Mouse (Mus musculus): ENCODE results near the gene Slc27a2. TPM values are rescaled to one million over a fixed set of nuclear protein-coding genes. Genes with fewer than 3 reads are reported as not detected.
"Not testable (repeated sequence)": the region's sequence is repeated elsewhere in the genome, so short reads cannot be mapped to it uniquely, and the experiment has no call there.

Slc27a2 gene
- polyA plus RNA-seq, 1 experiment = not detected

DNA sequence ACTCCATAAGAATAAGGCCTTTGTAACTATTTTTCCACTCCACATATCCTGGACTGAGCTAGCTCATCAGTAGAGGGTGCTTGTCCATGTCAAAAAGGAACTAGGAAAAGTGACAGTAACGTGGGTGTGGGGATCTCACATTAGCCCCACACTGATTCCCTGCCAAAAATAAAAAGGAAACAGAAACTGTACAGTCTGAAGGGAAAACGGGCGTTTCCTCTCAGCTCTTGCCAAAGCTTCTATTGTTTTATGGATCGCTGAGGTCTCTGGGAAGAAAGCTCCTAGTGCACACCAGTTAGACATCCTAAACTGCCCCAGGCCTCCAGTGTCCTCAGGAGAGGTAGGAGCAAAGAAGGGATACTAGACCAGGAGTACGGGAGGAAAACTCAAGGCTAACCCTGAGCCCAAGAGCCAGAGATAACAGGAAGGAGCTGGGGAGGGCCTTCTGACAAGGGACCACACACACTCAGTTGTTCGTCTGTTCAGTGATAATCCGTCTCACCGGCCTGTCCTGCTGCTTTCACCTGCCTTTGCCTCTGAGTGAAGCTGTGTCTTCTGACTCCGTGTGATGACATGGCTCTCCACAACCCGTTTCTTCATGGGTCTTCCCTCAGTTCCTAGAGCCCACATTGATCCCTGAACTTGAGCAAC, 55.5 kb downstream of the Slc27a2 start:
- TF ChIP-seq POLR2A (IDR thresholded peaks at IDR 0.05; ENCODE audit: insufficient read depth, low read depth, low read length) (no peak), CTCF (IDR thresholded peaks at IDR 0.05; ENCODE audit: insufficient read depth, low read depth, low read length) (no peak)
- H3K4me1 ChIP-seq (ENCODE audit: control insufficient read depth, insufficient read depth, low read length) = peaks cover 11% of the 10 kb centered on the region
- WGBS = 62% methylated on average over 10 of the region's 10 CpGs

DNA sequence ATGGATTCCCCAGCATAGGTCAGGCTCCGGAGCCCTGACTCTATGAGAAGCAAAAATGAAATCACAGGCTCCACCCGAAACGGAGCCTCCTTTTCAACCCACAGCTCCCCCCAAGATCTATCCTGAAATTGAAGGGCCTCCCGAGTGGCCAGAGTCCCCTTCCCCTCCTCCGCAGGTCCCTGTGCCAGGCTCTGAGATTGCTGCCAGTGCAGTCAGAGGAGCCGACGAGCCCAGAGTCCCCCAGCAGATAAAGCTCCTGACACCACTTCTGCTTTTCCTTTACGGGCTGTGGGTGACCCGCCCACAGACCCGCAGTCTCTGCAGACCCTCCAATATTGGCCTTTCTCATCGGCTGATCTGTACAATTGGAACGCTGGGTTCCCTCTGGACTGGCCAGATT, 57.4 kb downstream of the Slc27a2 start:
- not testable (repeated sequence) for H3K4me3 ChIP-seq (ENCODE audit: insufficient read depth, low read depth, low read length); H3K27ac ChIP-seq (ENCODE audit: insufficient read depth, low read depth, low read length)
- WGBS = 83% methylated on average over 12 of the region's 12 CpGs
- peaks cover 11% of the 10 kb centered on the region for H3K4me1 ChIP-seq (ENCODE audit: control insufficient read depth, insufficient read depth, low read length)

More for the DNA sequence above, 55.5 kb downstream of the Slc27a2 start:
- Histone ChIP-seq H3K27ac (ENCODE audit: insufficient read depth, low read depth, low read length) (no peak overlapping the region), H3K4me3 (ENCODE audit: insufficient read depth, low read depth, low read length) (no peak overlapping the region)

GRCm38 (mm10) chr2:126615355-126615754, 63.1 kb downstream of the Slc27a2 start:
- 94% methylated on average over 3 of the region's 3 CpGs for WGBS
- H3K4me3 ChIP-seq (ENCODE audit: insufficient read depth, low read depth, low read length) = no peak overlapping the region
- H3K4me1 ChIP-seq (ENCODE audit: control insufficient read depth, insufficient read depth, low read length) = peaks cover 3% of the 10 kb centered on the region; the same call in 1 of the 2 replicates
- H3K27ac ChIP-seq (ENCODE audit: insufficient read depth, low read depth, low read length) = no peak overlapping the region
- TF ChIP-seq CTCF (IDR thresholded peaks at IDR 0.05; ENCODE audit: insufficient read depth, low read depth, low read length) = no peak
- TF ChIP-seq POLR2A (IDR thresholded peaks at IDR 0.05; ENCODE audit: insufficient read depth, low read depth, low read length) = no peak

DNA sequence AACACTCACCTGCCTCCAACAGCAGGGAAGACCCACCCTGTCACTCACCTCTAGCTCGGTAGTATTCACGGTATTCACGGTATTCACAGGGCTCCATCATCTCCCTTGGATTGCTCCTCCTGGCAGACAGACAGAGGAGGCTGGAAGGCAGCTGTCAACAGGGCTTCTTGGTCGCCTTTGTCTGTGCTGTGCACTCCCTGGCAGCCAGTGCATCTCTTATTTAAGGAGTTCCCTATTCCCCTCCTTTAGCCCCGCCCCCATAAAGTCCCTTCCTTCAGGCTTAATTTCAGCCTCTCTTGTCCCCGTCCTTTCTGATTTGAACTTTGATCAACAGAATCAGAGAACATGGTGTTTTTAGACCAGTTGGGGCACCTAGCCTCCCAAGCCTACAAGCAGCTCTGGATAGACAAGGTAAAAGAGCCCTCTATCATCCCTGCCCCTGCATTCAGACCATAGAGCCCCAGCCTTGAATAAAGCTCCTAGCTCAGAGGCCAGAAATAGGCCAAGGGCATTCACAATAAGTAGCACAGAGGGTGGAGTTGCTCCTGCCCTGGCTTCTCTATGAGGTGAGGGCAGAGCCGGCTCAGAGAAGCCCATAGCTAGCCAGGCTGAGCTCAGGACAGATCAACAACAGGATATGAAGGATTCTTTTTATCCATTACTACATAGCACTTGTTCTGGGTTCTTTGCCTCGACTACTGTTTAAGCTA, 66.4 kb downstream of the Slc27a2 start:
- no peak overlapping the region for H3K4me3 ChIP-seq (ENCODE audit: insufficient read depth, low read depth, low read length)
- TF ChIP-seq CTCF (IDR thresholded peaks at IDR 0.05; ENCODE audit: insufficient read depth, low read depth, low read length) (no peak), POLR2A (IDR thresholded peaks at IDR 0.05; ENCODE audit: insufficient read depth, low read depth, low read length) (no peak)
- 30% methylated on average over 8 of the region's 8 CpGs for WGBS
- H3K27ac ChIP-seq (ENCODE audit: insufficient read depth, low read depth, low read length) = no peak overlapping the region
- H3K4me1 ChIP-seq (ENCODE audit: control insufficient read depth, insufficient read depth, low read length) = peaks cover 3% of the 10 kb centered on the region; the same call in 1 of the 2 replicates

- Histone ChIP-seq H3K27ac (ENCODE audit: insufficient read depth, low read depth, low read length) (no peak within 1 kb of the TSS), H3K4me1 (ENCODE audit: control insufficient read depth, insufficient read depth, low read length) (peaks cover 3% of the 10 kb centered on the region; the same call in 1 of the 2 replicates), H3K4me3 (ENCODE audit: insufficient read depth, low read depth, low read length) (no peak within 1 kb of the TSS)
- TF ChIP-seq CTCF (IDR thresholded peaks at IDR 0.05; ENCODE audit: insufficient read depth, low read depth, low read length) (no peak), POLR2A (IDR thresholded peaks at IDR 0.05; ENCODE audit: insufficient read depth, low read depth, low read length) (no peak)
- WGBS = 75% methylated on average over 14 of the region's 14 CpGs
Measured at GRCm38 (mm10) chr2:126619249-126619704, 67.1 kb downstream of the Slc27a2 start, which contains the start of gene Hdc. TSS of gene Hdc (minus strand) at chr2:126619299.

GRCm38 (mm10) chr2:126622455-126622854, 70.2 kb downstream of the Slc27a2 start:
- H3K27ac ChIP-seq (ENCODE audit: insufficient read depth, low read depth, low read length) = no peak overlapping the region
- H3K4me3 ChIP-seq (ENCODE audit: insufficient read depth, low read depth, low read length) = no peak overlapping the region
- 82% methylated on average over 2 of the region's 2 CpGs for WGBS
- TF ChIP-seq CTCF (IDR thresholded peaks at IDR 0.05; ENCODE audit: insufficient read depth, low read depth, low read length) = no peak
- no peak for TF ChIP-seq POLR2A (IDR thresholded peaks at IDR 0.05; ENCODE audit: insufficient read depth, low read depth, low read length)
- H3K4me1 ChIP-seq (ENCODE audit: control insufficient read depth, insufficient read depth, low read length) = peaks cover 3% of the 10 kb centered on the region; the same call in 1 of the 2 replicates

DNA sequence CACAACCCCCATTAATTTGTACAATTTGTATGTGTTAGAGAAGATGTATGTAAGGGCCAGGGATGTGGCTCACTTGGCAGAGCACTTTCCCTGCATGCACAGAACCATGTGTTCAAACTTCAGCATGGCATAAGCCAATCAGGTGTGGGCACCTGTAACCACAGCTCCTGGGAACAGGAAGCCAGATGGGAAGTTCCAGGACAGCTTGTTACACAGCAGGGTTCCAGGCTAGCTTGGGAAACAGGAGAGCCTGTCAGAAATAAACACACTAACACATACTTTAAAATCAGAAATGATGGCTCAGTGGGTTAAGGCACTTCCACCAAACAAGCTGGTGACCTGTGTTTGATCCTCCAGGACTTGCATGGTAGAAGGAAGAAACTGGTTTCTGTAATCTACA, 70.9 kb downstream of the Slc27a2 start:
- Histone ChIP-seq H3K27ac (ENCODE audit: insufficient read depth, low read depth, low read length) (no peak overlapping the region), H3K4me1 (ENCODE audit: control insufficient read depth, insufficient read depth, low read length) (peaks cover 3% of the 10 kb centered on the region; the same call in 1 of the 2 replicates), H3K4me3 (ENCODE audit: insufficient read depth, low read depth, low read length) (no peak overlapping the region)
- TF ChIP-seq POLR2A (IDR thresholded peaks at IDR 0.05; ENCODE audit: insufficient read depth, low read depth, low read length) (no peak), CTCF (IDR thresholded peaks at IDR 0.05; ENCODE audit: insufficient read depth, low read depth, low read length) (no peak)

GRCm38 (mm10) chr2:126628455-126628995, 76.3 kb downstream of the Slc27a2 start:
- WGBS = 88% methylated on average over 9 of the region's 9 CpGs

GRCm38 (mm10) chr2:126633165-126633564, 81.0 kb downstream of the Slc27a2 start:
- TF ChIP-seq CTCF (IDR thresholded peaks at IDR 0.05; ENCODE audit: insufficient read depth, low read depth, low read length) (no peak), POLR2A (IDR thresholded peaks at IDR 0.05; ENCODE audit: insufficient read depth, low read depth, low read length) (no peak)
- no peaks in the 10 kb centered on the region for H3K4me1 ChIP-seq (ENCODE audit: control insufficient read depth, insufficient read depth, low read length)
- no peak overlapping the region for H3K27ac ChIP-seq (ENCODE audit: insufficient read depth, low read depth, low read length)
- no peak overlapping the region for H3K4me3 ChIP-seq (ENCODE audit: insufficient read depth, low read depth, low read length)
- WGBS = 87% methylated on average over 2 of the region's 2 CpGs

More at GRCm38 (mm10) chr2:126628455-126628995, 76.3 kb downstream of the Slc27a2 start:
- Histone ChIP-seq H3K27ac (ENCODE audit: insufficient read depth, low read depth, low read length) (no peak overlapping the region), H3K4me1 (ENCODE audit: control insufficient read depth, insufficient read depth, low read length) (no peaks in the 10 kb centered on the region), H3K4me3 (ENCODE audit: insufficient read depth, low read depth, low read length) (no peak overlapping the region)
- TF ChIP-seq CTCF (IDR thresholded peaks at IDR 0.05; ENCODE audit: insufficient read depth, low read depth, low read length) (no peak), POLR2A (IDR thresholded peaks at IDR 0.05; ENCODE audit: insufficient read depth, low read depth, low read length) (no peak)
